Mouse (Mus musculus): ENCODE data around the gene Adam1b. TPM values are rescaled to one million over a fixed set of nuclear protein-coding genes. Genes with fewer than 3 reads are reported as not detected.

The Adam1b gene
- 0.09 TPM in 1 of 2 replicates, not detected in the other for polyA plus RNA-seq (2015; fragmentation: Nextera tagmentation; extraction: Ambion mirVana)

GRCm38 (mm10) chr5:121503231-121503630 lies at the start of gene Adam1b:
Gene Adam1b, minus strand, starts transcription at chr5:121503435.
- Histone ChIP-seq H3K27me3 (replicated peaks) (0 out of 2 replicates have a peak, but pooled peaks cover 4% of the 10 kb centered on the region), H3K9me3 (no peaks in the 10 kb centered on the region), H3K36me3 (no peaks in the 10 kb centered on the region), H3K4me2 (no peak within 1 kb of the TSS), H3K4me3 (no peak within 1 kb of the TSS), H3K27ac (replicated peaks) (no peak within 1 kb of the TSS), H3K4me1 (peaks cover 6% of the 10 kb centered on the region; the same call in 1 of the 2 replicates), H3K9ac (no peak within 1 kb of the TSS)
- no peak for ATAC-seq (ENCODE audit: extremely low read depth, insufficient number of reproducible peaks, low FRiP score, low TSS enrichment)
- WGBS: 82% methylated on average over 3 of the region's 3 CpGs

GRCm38 (mm10) chr5:121549196-121549595 lies 46.0 kb upstream of the Adam1b start:
- no peak overlapping the region for H3K9ac ChIP-seq
- no peaks in the 10 kb centered on the region for H3K9me3 ChIP-seq
- WGBS: 73% methylated on average over 7 of the region's 7 CpGs
- H3K4me3 ChIP-seq: no peak overlapping the region
- peaks cover 13% of the 10 kb centered on the region for H3K4me1 ChIP-seq
- H3K27ac ChIP-seq (replicated peaks): no peak overlapping the region
- no peak overlapping the region for H3K4me2 ChIP-seq
- no peaks in the 10 kb centered on the region for H3K27me3 ChIP-seq (replicated peaks)
- no peaks in the 10 kb centered on the region for H3K36me3 ChIP-seq
- ATAC-seq (ENCODE audit: extremely low read depth, insufficient number of reproducible peaks, low FRiP score, low TSS enrichment): no peak

- Histone ChIP-seq H3K4me1 (peaks cover 32% of the 10 kb centered on the region), H3K4me2 (no peak overlapping the region), H3K4me3 (no peak overlapping the region), H3K27me3 (replicated peaks) (no peaks in the 10 kb centered on the region), H3K9me3 (no peaks in the 10 kb centered on the region), H3K9ac (no peak overlapping the region), H3K27ac (replicated peaks) (no peak overlapping the region), H3K36me3 (no peaks in the 10 kb centered on the region)
- no peak for ATAC-seq (ENCODE audit: extremely low read depth, insufficient number of reproducible peaks, low FRiP score, low TSS enrichment)
- 89% methylated on average over 3 of the region's 3 CpGs for WGBS
Observed at GRCm38 (mm10) chr5:121547084-121547483, 43.8 kb upstream of the Adam1b start.

GRCm38 (mm10) chr5:121546530-121546895 lies 43.3 kb upstream of the Adam1b start:
- Histone ChIP-seq H3K4me2 (peak overlapping the region; percentile 97), H3K4me1 (peaks cover 32% of the 10 kb centered on the region), H3K9me3 (no peaks in the 10 kb centered on the region), H3K4me3 (peak overlapping the region; percentile 100), H3K36me3 (no peaks in the 10 kb centered on the region), H3K27me3 (replicated peaks) (no peaks in the 10 kb centered on the region), H3K9ac (peak overlapping the region; percentile 98), H3K27ac (replicated peaks) (peak overlapping the region; percentile 90)
- 32% methylated on average over 6 of the region's 6 CpGs for WGBS
- no peak for ATAC-seq (ENCODE audit: extremely low read depth, insufficient number of reproducible peaks, low FRiP score, low TSS enrichment)

GRCm38 (mm10) chr5:121545793-121546529 lies 42.7 kb upstream of the Adam1b start, which contains the start of gene Mapkapk5:
Gene Mapkapk5, minus strand, starts transcription at chr5:121545905.
- Histone ChIP-seq H3K9me3 (no peaks in the 10 kb centered on the region), H3K27ac (replicated peaks) (peak within 1 kb of the TSS; percentile 90), H3K4me2 (peak within 1 kb of the TSS; percentile 97), H3K4me1 (peaks cover 32% of the 10 kb centered on the region), H3K27me3 (replicated peaks) (no peaks in the 10 kb centered on the region), H3K9ac (peak within 1 kb of the TSS; percentile 98), H3K36me3 (no peaks in the 10 kb centered on the region), H3K4me3 (peak within 1 kb of the TSS; percentile 100)
- ATAC-seq (ENCODE audit: extremely low read depth, insufficient number of reproducible peaks, low FRiP score, low TSS enrichment): peak; percentile 90
- 2% methylated on average over 55 of the region's 55 CpGs for WGBS

GRCm38 (mm10) chr5:121544910-121545792 lies 41.9 kb upstream of the Adam1b start, which contains the start of the genes Adam1a and Gm42878:
Gene Adam1a, minus strand, starts transcription at chr5:121545482.
Gene Gm42878, minus strand, starts transcription at chr5:121545482.
- peak within 1 kb of the TSS; percentile 90 for H3K27ac ChIP-seq (replicated peaks)
- H3K4me3 ChIP-seq: peak within 1 kb of the TSS; percentile 100
- H3K36me3 ChIP-seq: no peaks in the 10 kb centered on the region
- ATAC-seq (ENCODE audit: extremely low read depth, insufficient number of reproducible peaks, low FRiP score, low TSS enrichment): peak; percentile 50
- peak within 1 kb of the TSS; percentile 98 for H3K9ac ChIP-seq
- WGBS: under 1% methylated on average over 76 of the region's 97 CpGs
- H3K27me3 ChIP-seq (replicated peaks): no peaks in the 10 kb centered on the region
- no peaks in the 10 kb centered on the region for H3K9me3 ChIP-seq
- H3K4me2 ChIP-seq: peak within 1 kb of the TSS; percentile 97
- peaks cover 32% of the 10 kb centered on the region for H3K4me1 ChIP-seq

GRCm38 (mm10) chr5:121543370-121543769 lies 40.1 kb upstream of the Adam1b start:
- ATAC-seq (ENCODE audit: extremely low read depth, insufficient number of reproducible peaks, low FRiP score, low TSS enrichment): no peak
- H3K4me1 ChIP-seq: peaks cover 32% of the 10 kb centered on the region
- no peaks in the 10 kb centered on the region for H3K9me3 ChIP-seq
- no peaks in the 10 kb centered on the region for H3K27me3 ChIP-seq (replicated peaks)
- no peak overlapping the region for H3K9ac ChIP-seq
- no peak overlapping the region for H3K4me3 ChIP-seq
- WGBS: 84% methylated on average over 3 of the region's 3 CpGs
- H3K27ac ChIP-seq (replicated peaks): no peak overlapping the region
- H3K36me3 ChIP-seq: peaks cover 9% of the 10 kb centered on the region; the same call in 1 of the 2 replicates
- no peak overlapping the region for H3K4me2 ChIP-seq

- no peaks in the 10 kb centered on the region for H3K9me3 ChIP-seq
- 85% methylated on average over 7 of the region's 7 CpGs for WGBS
- no peak overlapping the region for H3K4me3 ChIP-seq
- no peak overlapping the region for H3K4me2 ChIP-seq
- peaks cover 30% of the 10 kb centered on the region for H3K4me1 ChIP-seq
- no peaks in the 10 kb centered on the region for H3K27me3 ChIP-seq (replicated peaks)
- ATAC-seq (ENCODE audit: extremely low read depth, insufficient number of reproducible peaks, low FRiP score, low TSS enrichment): no peak
- no peak overlapping the region for H3K27ac ChIP-seq (replicated peaks)
- peaks cover 25% of the 10 kb centered on the region for H3K36me3 ChIP-seq
- H3K9ac ChIP-seq: no peak overlapping the region
Observed at GRCm38 (mm10) chr5:121541235-121541634, 38.0 kb upstream of the Adam1b start.

GRCm38 (mm10) chr5:121540066-121540465 lies 36.8 kb upstream of the Adam1b start:
- ATAC-seq (ENCODE audit: extremely low read depth, insufficient number of reproducible peaks, low FRiP score, low TSS enrichment): no peak
- Histone ChIP-seq H3K27ac (replicated peaks) (no peak overlapping the region), H3K4me3 (no peak overlapping the region), H3K4me2 (no peak overlapping the region), H3K9me3 (no peaks in the 10 kb centered on the region), H3K9ac (no peak overlapping the region), H3K4me1 (peaks cover 29% of the 10 kb centered on the region), H3K27me3 (replicated peaks) (no peaks in the 10 kb centered on the region), H3K36me3 (peaks cover 37% of the 10 kb centered on the region)
- 90% methylated on average over 5 of the region's 5 CpGs for WGBS

- H3K9me3 ChIP-seq: no peaks in the 10 kb centered on the region
- peaks cover 10% of the 10 kb centered on the region for H3K4me1 ChIP-seq
- H3K27ac ChIP-seq (replicated peaks): no peak overlapping the region; the same call in 1 of the 2 replicates
- peaks cover 61% of the 10 kb centered on the region for H3K36me3 ChIP-seq
- no peak overlapping the region for H3K4me2 ChIP-seq
- 71% methylated on average over 2 of the region's 2 CpGs for WGBS
- no peak overlapping the region for H3K4me3 ChIP-seq
- no peak overlapping the region for H3K9ac ChIP-seq
- ATAC-seq (ENCODE audit: extremely low read depth, insufficient number of reproducible peaks, low FRiP score, low TSS enrichment): no peak
- no peaks in the 10 kb centered on the region for H3K27me3 ChIP-seq (replicated peaks)
Observed at GRCm38 (mm10) chr5:121537588-121537987, 34.4 kb upstream of the Adam1b start.

- Histone ChIP-seq H3K36me3 (peaks cover 66% of the 10 kb centered on the region), H3K4me2 (no peak overlapping the region), H3K27me3 (replicated peaks) (no peaks in the 10 kb centered on the region), H3K27ac (replicated peaks) (no peak overlapping the region), H3K4me3 (no peak overlapping the region), H3K9me3 (no peaks in the 10 kb centered on the region), H3K4me1 (peaks cover 5% of the 10 kb centered on the region), H3K9ac (no peak overlapping the region)
- ATAC-seq (ENCODE audit: extremely low read depth, insufficient number of reproducible peaks, low FRiP score, low TSS enrichment): no peak
- 62% methylated on average over 7 of the region's 7 CpGs for WGBS
Observed at GRCm38 (mm10) chr5:121536921-121537555, 33.8 kb upstream of the Adam1b start.
